Mouse (Mus musculus) ovary, postnatal 14 days (tissue): ENCODE results near the gene Atg5.
A peak's percentile ranks its signal among the peaks of the same experiment; 100 is the strongest.
"Not testable (repeated sequence)": the region's sequence is repeated elsewhere in the genome, so short reads cannot be mapped to it uniquely, and the experiment has no call there.

Source experiments
- DNase-seq: peaks from one replicate; pipeline ENCODE4 v3.0.0; 2022; ENCODE audit warnings: low spot score

The Atg5 gene

GRCm38 (mm10) chr10:44268145-44268860 is at the start of gene Atg5:
TSS of gene Atg5 (plus strand) at chr10:44268358.
- peak; percentile 99 for DNase-seq

DNA sequence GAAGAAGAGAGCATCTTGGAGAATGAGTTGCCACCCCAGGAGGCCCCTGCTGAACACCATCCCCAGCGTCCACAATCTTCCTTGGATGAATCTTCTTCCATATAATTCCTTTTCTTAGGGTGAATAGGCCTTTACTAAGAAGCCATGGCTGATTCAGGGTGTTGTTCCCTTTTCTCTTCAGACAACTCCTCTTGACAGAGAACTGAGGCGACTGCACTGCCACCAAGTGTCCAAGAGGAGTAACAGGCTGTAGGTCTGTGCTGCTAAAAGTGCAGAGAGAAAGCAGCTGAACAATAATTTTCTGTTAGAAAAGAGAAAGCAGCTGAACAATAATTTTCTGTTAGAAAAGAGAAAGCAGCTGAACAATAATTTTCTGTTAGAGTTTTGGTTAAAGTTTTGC is 49.1 kb upstream of the Atg5 start:
- DNase-seq, result not testable (repeated sequence)

DNA sequence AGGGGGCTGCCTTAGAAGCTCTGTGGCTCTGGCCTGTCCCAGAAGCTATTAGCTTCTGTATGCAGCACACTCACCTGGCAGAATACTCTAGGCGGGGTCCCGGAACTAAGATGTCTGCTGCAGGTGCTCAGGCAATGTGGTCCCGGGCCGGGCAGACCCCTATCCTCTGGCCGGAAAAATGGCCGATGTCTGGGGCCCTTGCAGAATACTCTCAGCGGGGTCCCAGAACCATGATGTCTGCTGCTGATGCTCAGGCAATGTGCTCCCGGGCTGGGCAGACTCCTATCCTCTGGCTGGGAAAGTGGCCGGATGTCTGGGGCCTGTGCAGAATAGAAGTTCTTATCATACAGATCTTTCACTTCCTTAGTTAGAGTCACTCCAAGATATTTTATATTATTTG is 43.8 kb upstream of the Atg5 start:
- DNase-seq, result no peak

DNA sequence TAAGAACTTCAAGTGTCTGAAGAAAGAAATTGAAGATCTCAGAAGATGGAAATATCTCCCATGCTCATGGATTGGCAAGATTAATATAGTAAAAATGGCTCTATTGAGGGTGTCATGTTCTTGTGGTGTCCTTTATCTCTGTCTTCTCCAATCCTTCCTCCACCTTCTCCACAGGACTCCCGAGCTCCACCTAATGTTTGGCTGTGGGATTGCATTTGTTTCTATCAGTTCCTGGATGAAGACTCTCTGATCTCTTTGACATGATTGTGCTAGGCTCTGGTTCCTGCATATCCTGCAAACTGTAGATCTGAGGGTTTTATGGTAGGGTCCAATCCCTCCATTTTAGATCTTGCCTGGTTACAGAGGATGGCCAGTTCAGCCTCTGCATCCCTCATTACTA is 34.8 kb upstream of the Atg5 start:
- not testable (repeated sequence) for DNase-seq

DNA sequence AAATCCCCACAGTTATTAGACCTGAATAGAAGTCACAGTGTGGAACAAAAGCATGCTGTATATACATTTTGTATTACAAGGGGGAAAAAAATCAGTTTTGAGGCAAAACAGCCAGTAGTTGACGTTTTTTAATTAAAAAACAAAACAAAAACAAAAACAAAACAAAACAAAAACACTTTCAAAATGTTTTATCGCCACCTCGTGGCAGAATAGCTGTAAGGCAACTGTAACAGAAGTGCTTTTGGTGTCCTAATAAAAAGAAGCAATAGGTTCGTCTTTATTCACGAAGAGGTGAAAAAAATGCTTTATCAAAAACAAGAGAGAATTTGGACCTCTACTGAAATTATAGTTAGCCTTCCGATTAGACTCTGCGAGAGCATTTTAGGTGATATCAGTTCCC is 32.9 kb upstream of the Atg5 start:
- not testable (repeated sequence) for DNase-seq

DNA sequence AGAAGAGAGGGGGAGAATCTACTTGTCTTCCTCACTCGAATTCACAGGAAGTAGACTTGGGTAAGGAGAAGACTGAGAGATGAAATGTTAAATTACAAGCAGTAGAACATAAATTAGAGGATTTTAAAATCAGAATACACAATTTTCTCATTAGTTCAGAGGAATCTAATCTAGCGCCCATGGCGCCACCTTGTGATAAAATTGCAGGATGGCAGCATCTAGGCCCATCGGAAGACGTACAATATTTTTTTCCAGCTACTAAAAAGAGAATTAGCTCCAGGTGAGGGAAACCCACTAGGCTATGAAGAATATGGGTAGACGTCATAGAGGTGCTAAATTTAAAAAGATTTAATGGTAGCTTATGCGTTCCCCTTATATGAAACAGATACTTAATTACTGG is 11.5 kb upstream of the Atg5 start:
- no peak for DNase-seq

DNA sequence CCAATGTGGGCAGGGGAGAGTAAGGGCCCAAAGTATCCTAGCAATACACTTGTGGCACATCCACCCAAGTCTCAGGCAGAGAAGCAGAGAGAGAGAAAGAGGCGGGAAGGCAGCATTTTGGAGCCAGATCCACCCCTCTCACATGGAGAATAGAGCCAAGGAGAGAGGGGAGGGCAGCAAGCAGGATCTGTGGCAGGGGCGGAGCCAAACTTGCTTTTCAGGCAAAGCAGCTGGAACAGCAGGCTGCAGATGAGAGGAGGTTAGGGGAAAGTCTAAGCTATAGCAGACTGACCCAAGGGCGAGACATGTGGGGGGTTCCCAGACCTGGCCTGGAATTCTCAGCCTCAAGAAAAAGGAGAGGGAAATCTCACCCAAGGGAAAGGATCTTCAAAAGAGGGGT is 2.3 kb upstream of the Atg5 start:
- DNase-seq, result no peak

GRCm38 (mm10) chr10:44266561-44266960 is 1.6 kb upstream of the Atg5 start:
- no peak for DNase-seq

- DNase-seq, result no peak
These were observed 574 bp upstream of the Atg5 start for GRCm38 (mm10) chr10:44267426-44268142.

DNA sequence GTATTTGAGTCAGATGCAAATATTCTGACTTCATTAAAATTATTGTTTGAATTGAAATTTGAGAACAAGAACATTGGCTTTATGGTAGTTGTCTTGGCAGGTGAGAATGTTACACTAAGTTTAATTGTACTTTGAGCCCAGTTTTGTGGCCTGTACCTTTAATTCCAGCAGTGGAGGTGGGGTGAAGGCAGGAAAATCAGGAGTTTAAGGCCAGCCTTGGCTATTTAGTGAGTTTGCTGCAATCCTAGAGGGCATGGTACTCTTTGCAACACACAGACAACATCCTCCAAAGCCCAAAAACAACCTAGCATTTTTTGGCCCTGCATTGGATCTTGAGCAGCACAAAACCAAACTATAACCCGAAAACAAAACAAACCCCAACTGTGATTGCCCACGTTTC is 1.1 kb downstream of the Atg5 start:
- DNase-seq, result no peak

- DNase-seq, result no peak
These were observed 14.2 kb downstream of the Atg5 start for GRCm38 (mm10) chr10:44282323-44282722.

DNA sequence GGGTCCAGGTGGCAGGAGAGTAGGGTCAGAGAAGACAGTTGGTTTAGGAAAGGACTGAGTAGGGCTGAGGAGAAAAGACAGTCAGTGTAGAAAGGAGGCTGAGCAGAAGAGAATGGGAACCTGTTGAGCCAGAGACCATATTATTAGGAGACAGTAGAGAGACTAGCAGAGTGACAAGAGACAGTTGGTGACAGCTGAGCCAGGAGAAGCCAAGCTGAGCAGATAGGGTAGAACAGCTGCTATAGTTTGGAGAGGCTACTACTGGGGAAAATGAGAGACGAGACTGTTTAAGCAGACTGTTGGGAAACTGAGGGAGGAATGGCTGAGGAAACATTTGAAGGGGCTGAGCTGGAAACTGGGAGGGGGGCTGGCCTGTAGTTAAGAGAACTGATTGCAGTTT is 16.9 kb downstream of the Atg5 start:
- DNase-seq, result no peak

- no peak for DNase-seq
These were observed 17.8 kb downstream of the Atg5 start for GRCm38 (mm10) chr10:44285935-44286334.

- DNase-seq, result no peak
These were observed 22.7 kb downstream of the Atg5 start for GRCm38 (mm10) chr10:44290876-44291275.

DNA sequence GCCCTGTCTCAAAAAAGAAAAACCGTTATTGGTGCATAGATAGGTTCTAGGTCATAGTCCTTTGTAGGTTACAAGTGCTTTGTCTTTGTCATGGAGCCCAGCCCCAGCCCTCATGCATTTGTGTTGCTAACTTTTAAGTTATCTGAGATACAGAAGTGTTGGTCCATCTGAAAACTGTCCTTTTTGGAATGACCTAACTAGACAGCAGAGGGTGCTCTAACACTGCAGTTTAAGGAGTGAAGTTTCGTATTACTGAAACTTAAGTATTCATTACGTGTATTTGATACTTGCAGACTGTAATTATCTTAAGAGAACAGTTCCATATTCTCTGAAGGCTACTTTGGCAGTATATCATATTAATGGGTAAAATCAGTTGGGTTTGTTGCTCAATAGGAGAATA is 24.0 kb downstream of the Atg5 start:
- peak; percentile 28 for DNase-seq

DNA sequence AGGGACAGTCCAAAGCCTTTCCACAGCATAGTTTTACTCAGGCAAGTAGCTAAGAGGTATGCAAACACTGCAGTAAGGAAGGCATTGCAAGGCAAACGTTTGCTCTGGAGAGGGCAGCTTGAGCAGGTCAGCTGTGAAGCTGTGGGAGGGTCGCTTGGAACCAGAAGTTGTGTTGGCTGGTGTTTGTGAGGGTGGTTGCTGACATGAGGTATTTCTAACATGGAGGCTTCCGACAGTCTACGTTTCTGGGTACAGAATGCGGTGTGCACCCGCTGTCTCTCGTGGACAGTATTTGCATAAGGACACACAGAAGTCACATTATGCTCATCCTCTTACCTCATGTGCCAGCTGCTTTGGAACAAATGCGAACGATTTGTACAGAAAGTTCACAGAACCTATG is 31.0 kb downstream of the Atg5 start:
- no peak for DNase-seq

GRCm38 (mm10) chr10:44300078-44300477 is 31.9 kb downstream of the Atg5 start:
- DNase-seq, result no peak

- DNase-seq, result no peak
These were observed 35.6 kb downstream of the Atg5 start for GRCm38 (mm10) chr10:44303648-44304329.

- no peak for DNase-seq
These were observed 36.2 kb downstream of the Atg5 start for GRCm38 (mm10) chr10:44304330-44304717.

DNA sequence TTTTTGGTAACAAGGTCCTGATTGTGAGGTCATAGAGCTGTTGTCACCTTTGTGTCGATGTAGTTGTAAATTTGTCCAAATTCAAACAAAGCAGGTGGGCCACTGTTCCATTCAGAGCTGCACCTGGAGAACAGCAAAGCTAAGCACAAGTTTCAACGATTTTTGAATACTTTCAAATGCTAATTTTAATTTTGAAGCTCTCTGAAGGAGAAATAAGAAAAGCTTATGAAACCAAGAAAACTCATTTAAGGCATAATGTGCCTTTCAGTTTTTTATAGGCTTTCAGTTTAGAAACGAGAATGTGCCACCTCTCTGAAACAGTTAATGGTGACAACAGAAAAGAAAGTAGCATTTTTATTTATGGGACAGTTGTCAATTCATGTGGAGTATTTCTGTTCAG is 36.7 kb downstream of the Atg5 start:
- no peak for DNase-seq

GRCm38 (mm10) chr10:44306308-44306707 is 38.1 kb downstream of the Atg5 start:
- no peak for DNase-seq

GRCm38 (mm10) chr10:44308280-44308679 is 40.1 kb downstream of the Atg5 start:
- DNase-seq, result no peak

GRCm38 (mm10) chr10:44309250-44309649 is 41.1 kb downstream of the Atg5 start:
- no peak for DNase-seq
